Mouse (Mus musculus) intestine, embryonic 14.5 days (tissue): Measurements from ENCODE around the gene Vdac1. TPM values are rescaled to one million over a fixed set of nuclear protein-coding genes. Genes with fewer than 3 reads are reported as not detected.

Source experiments
- ATAC-seq: fragments of 200-750 bp; cut with Nextera tagmentation; replicated peaks from 2 replicates; pipeline ENCODE4 v1.8.0; 2017; ENCODE audit warnings: low read depth, moderate number of reproducible peaks, moderate TSS enrichment, moderate library complexity; ENCODE audit not compliant: low FRiP score, low TSS enrichment
- DNase-seq: peaks from one replicate; pipeline ENCODE4 v3.0.0-alpha.2; 2018; ENCODE audit warnings: low spot score
- H3K27ac ChIP-seq: fragments of 300-500 bp; sonication (generic); 2 replicates; pipeline ENCODE4 v1.5.1; 2014; ENCODE audit warnings: low read depth, mild to moderate bottlenecking, control low read depth
- H3K27me3 ChIP-seq: fragments of 300-500 bp; sonication (generic); replicated peaks from 2 replicates; pipeline ENCODE4 v1.6.1; 2014; ENCODE audit warnings: low read length, control low read depth; ENCODE audit not compliant: control insufficient read depth, insufficient read depth
- H3K36me3 ChIP-seq: fragments of 300-500 bp; sonication (generic); 2 replicates; pipeline ENCODE4 v1.6.1; 2014; ENCODE audit warnings: low read length, control low read depth; ENCODE audit not compliant: control insufficient read depth, insufficient read depth
- H3K4me1 ChIP-seq: fragments of 300-500 bp; sonication (generic); replicated peaks from 2 replicates; pipeline ENCODE4 v1.6.1; 2014; ENCODE audit warnings: low read length, control low read depth, mixed read lengths; ENCODE audit not compliant: control insufficient read depth, insufficient read depth
- H3K4me2 ChIP-seq: fragments of 300-500 bp; sonication (generic); 2 replicates; pipeline ENCODE4 v1.6.1; 2014; ENCODE audit warnings: low read length
- H3K4me3 ChIP-seq: fragments of 300-500 bp; sonication (generic); 2 replicates; pipeline ENCODE4 v1.5.1; 2014; ENCODE audit warnings: low read depth, low read length, control low read depth, mixed read lengths
- H3K9ac ChIP-seq: fragments of 300-500 bp; sonication (generic); 2 replicates; pipeline ENCODE4 v1.6.1; 2014; ENCODE audit warnings: mild to moderate bottlenecking, low read length
- H3K9me3 ChIP-seq: fragments of 300-500 bp; sonication (generic); 2 replicates; pipeline ENCODE4 v1.6.1; 2016; ENCODE audit warnings: low read length, control low read depth; ENCODE audit not compliant: control insufficient read depth
- whole genome bisulfite sequencing: fragments of 180-500 bp; shearing (Covaris S2); extraction: QIAGEN DNeasy Blood & Tissue Kit; methylation state at CpG from one replicate; pipeline ENCODE4 v1.1.7; 2014; 5-methylcytosine and 5-hydroxymethylcytosine counted together
- polyA plus RNA-seq: library from polyadenylated mRNA; unstranded; fragments of >200 nt; fragmentation: Nextera tagmentation; extraction: Ambion mirVana; gene quantifications from 2 replicates; pipeline ENCODE4 v1.2.1, GENCODE M21; 2014

Gene Vdac1
- polyA plus RNA-seq, 1 experiment from 2014 or later, result 235 TPM

DNA sequence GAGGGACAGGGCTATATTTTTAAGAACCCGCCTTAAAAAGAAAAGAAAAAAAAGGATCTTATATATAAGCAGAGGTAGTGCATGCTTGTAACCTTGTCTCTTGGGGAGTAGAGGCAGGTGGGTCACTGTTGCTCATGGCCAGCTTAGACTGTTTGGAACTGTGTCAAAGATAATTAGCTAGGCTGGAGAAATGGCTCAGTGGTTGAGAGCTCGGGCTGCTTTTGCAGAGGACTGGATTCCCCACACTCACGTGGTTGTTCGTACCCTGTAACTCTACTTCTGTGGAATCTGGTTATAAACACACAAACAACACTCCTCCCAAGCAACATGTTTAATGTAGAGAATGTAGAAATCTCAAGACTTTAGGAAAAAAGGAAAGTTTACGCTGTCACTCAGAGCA is 43.5 kb downstream of the Vdac1 start:
- WGBS, result 87% methylated on average over 5 of the region's 5 CpGs
- no peak overlapping the region for H3K27ac ChIP-seq
- H3K4me3 ChIP-seq, result no peak overlapping the region
- H3K9me3 ChIP-seq, result no peaks in the 10 kb centered on the region
- H3K36me3 ChIP-seq, result peaks cover 63% of the 10 kb centered on the region
- ATAC-seq (no peak), DNase-seq (no peak)
- H3K4me1 ChIP-seq, result peaks cover 2% of the 10 kb centered on the region
- H3K27me3 ChIP-seq, result no peaks in the 10 kb centered on the region
- H3K9ac ChIP-seq, result no peak overlapping the region
- no peak overlapping the region for H3K4me2 ChIP-seq

DNA sequence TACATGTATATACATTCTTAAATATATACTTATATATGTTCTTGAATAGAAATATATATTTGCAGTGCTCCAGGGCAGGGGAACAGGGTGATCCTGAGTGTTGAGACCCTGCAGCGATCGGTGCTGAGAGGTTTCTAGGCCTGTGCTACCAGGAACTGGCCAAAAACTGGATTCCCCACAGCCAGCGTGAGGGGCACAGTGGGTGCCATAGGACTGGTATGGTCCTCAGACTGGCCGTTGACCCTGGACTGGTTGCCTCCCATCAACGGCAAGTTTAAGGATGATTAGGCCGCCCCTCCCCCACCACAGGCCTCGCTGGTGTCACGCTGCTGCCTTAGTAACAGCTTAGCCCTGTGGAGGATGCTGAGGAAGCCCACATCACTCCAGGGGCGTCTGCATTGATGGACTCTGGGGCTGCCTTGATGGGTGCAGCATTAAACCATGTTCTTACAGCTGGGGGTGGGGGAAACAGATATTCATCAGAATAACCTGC is 44.6 kb downstream of the Vdac1 start:
- H3K4me3 ChIP-seq, result no peak overlapping the region
- H3K9me3 ChIP-seq, result no peaks in the 10 kb centered on the region
- peaks cover 63% of the 10 kb centered on the region for H3K36me3 ChIP-seq
- ATAC-seq (no peak), DNase-seq (no peak)
- no peaks in the 10 kb centered on the region for H3K27me3 ChIP-seq
- peaks cover 2% of the 10 kb centered on the region for H3K4me1 ChIP-seq
- no peak overlapping the region for H3K27ac ChIP-seq
- no peak overlapping the region for H3K9ac ChIP-seq
- no peak overlapping the region for H3K4me2 ChIP-seq
- WGBS, result 82% methylated on average over 9 of the region's 9 CpGs

DNA sequence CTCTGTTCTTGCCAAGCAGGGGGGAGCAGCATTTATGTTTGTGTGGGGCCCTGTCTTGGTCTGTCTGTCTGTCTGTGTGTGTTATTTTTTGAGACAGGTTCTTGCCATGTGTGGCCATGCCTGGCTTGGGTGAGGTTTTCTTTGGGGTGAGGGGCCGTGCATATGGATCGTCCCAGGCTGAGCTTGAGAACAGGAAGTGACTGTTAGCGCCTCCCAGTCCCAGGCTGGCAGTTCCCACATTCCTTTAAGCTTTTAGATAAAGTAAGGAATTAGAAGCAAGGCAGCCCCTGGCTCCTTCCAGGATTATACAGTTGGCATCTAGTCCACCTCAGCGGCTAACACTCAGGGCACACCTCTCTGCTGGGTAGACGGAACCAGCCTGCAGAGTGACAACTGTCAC is 48.7 kb downstream of the Vdac1 start:
- H3K4me1 ChIP-seq, result no peaks in the 10 kb centered on the region
- ATAC-seq (no peak), DNase-seq (no peak)
- no peaks in the 10 kb centered on the region for H3K27me3 ChIP-seq
- peaks cover 48% of the 10 kb centered on the region for H3K36me3 ChIP-seq
- no peak overlapping the region for H3K9ac ChIP-seq
- no peak overlapping the region for H3K27ac ChIP-seq
- H3K9me3 ChIP-seq, result 0 out of 2 replicates have a peak, but pooled peaks cover 3% of the 10 kb centered on the region
- WGBS, result 57% methylated on average over 5 of the region's 5 CpGs
- H3K4me2 ChIP-seq, result no peak overlapping the region
- no peak overlapping the region for H3K4me3 ChIP-seq

DNA sequence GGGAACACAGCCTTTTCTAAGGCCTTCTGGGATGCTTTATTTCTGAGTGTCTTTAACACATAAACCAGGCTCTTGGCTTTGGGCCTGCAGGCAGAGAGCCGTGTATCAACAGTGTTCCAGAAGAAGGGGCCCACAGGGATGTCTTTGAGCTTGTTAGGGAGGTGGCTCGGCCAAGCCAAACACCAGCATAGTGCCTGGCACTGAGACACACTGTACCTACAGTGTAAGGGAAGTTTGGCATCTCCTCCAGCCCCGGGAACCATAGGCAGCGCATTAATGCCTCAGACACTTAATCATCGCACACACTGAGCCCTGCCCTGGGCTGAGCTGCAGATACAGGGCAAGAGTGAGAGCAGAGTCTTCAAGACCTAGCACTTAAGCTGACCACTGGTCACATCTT is 57.7 kb downstream of the Vdac1 start:
- Histone ChIP-seq H3K9me3 (no peaks in the 10 kb centered on the region), H3K27ac (no peak overlapping the region), H3K4me1 (no peaks in the 10 kb centered on the region; the same call in 1 of the 2 replicates), H3K36me3 (no peaks in the 10 kb centered on the region), H3K9ac (no peak overlapping the region), H3K4me2 (no peak overlapping the region), H3K4me3 (no peak overlapping the region), H3K27me3 (no peaks in the 10 kb centered on the region)
- ATAC-seq, result no peak; the same call in 1 of the 2 replicates
- WGBS, result 67% methylated on average over 5 of the region's 5 CpGs
- no peak for DNase-seq

DNA sequence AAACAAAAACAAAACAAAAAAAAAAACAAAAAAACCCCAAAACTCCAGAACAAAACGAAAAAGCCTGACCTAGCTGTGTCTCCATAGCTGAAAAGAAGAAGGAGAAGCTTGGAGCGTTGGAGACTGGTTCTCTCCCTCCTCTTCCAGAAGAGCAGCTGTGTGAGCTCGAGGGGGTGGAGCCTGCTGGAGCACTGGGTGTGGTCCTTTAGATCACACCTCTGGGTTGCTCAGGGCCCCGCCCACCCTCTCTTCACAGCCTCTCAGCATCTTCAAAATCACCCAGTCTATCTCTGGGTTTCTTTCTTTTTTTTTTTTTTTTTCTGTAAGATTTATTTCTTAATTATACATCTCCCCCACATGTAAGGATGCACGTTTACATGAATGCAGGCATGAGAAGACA is 58.6 kb downstream of the Vdac1 start:
- no peaks in the 10 kb centered on the region for H3K36me3 ChIP-seq
- no peak overlapping the region for H3K4me2 ChIP-seq
- no peak overlapping the region for H3K4me3 ChIP-seq
- H3K9ac ChIP-seq, result no peak overlapping the region
- H3K4me1 ChIP-seq, result no peaks in the 10 kb centered on the region; the same call in 1 of the 2 replicates
- no peaks in the 10 kb centered on the region for H3K9me3 ChIP-seq
- H3K27me3 ChIP-seq, result no peaks in the 10 kb centered on the region
- no peak for DNase-seq
- no peak overlapping the region for H3K27ac ChIP-seq
- no peak for ATAC-seq
- WGBS, result 47% methylated on average over 5 of the region's 5 CpGs

DNA sequence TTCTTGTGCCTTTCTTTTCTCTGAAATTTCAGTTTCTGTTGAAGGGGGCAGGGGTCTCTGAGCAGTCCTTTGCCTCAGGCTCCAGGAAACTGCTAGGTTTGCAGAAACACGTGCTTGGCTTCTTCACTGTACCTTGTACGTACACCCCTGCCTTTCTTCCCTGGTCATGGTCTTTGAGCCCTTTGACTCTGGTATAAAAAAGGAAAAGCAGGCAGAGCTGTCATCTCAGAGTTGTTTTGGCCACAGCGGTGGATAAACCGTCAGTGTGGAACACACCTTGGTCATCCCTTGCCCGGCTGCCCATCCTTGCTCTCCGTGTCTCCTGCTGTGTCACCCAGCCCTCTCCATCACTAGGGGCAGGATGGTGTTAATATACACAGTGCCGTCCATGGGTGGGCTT is 59.2 kb downstream of the Vdac1 start:
- DNase-seq, result no peak
- Histone ChIP-seq H3K4me1 (no peaks in the 10 kb centered on the region; the same call in 1 of the 2 replicates), H3K27ac (no peak overlapping the region), H3K36me3 (no peaks in the 10 kb centered on the region), H3K9ac (no peak overlapping the region), H3K4me3 (no peak overlapping the region), H3K27me3 (no peaks in the 10 kb centered on the region), H3K4me2 (no peak overlapping the region), H3K9me3 (no peaks in the 10 kb centered on the region)
- ATAC-seq, result no peak
- 78% methylated on average over 7 of the region's 7 CpGs for WGBS

DNA sequence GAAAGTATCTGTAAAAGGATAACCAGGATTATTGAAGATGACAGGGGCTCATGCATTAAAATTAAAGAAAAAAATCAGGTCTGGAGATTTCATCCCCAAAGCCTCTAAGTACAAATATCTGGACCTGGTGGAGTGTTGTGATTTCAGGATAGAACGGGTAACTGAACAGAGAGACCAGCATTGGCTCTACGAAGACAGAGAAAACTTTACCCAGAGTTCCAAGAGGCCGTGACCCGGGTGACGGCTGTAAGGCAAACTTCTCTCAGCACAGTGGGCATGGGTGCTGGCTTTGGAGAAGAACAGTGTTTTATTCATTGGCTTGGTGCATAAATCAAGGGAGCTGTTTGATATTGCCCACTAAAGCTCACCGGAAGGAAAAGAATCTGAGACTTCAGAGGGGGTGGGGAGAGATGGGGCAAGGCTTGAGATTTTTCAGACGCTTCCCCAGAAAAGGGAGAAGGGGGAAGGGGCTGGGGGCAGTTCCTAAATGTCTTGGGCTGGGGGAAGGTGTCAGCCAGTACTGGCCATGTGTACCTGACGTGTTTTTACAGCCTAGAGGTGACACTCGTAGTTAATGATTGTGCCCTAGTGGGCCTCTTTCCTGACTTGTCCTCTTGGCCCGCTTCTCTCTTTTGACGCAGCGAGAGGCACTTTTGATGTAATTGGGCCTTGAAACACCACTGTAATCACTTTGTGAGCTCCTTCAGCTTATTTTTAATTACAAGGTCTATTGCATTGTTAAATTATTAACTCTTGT is 59.8 kb downstream of the Vdac1 start:
- Histone ChIP-seq H3K9me3 (no peaks in the 10 kb centered on the region), H3K36me3 (no peaks in the 10 kb centered on the region), H3K27ac (no peak overlapping the region), H3K27me3 (no peaks in the 10 kb centered on the region), H3K4me3 (no peak overlapping the region), H3K9ac (no peak overlapping the region), H3K4me2 (no peak overlapping the region), H3K4me1 (no peaks in the 10 kb centered on the region; the same call in 1 of the 2 replicates)
- ATAC-seq (no peak), DNase-seq (no peak)
- 60% methylated on average over 12 of the region's 12 CpGs for WGBS

DNA sequence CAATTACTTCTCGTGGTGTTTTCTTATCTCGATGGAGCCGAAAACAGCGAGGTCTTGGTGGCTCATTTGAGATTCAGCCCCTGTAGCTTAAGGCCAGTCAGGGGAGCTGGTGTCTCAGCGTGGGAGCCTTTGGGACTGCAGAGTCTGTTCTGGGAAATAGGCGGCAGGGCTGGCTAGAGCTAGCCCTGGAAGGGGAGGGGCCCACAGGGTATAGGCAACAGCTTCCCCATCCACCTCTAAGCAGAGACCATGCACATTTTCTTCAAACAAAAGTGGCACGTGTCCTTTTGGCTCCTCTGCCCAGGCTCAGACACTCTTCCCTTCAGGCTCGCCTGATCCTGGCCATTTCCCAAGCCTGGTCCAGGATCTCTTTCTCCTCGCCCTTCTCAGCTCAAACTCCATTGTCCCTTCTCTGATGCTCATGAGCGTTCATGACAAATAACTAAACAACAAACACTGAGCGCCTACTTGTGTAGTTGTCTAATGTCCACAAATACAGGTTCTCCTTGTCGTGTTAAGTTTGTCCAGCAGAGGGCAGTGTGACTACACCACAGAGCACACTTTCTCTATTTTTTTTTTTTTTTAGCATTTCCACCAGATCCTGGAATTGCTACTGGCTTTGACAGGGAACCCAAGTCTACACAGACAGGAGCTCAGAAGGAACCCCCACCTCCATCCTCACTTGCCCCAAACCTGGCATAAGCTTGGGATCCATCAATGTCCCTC is 60.6 kb downstream of the Vdac1 start:
- H3K4me3 ChIP-seq, result no peak overlapping the region
- WGBS, result 28% methylated on average over 12 of the region's 12 CpGs
- no peaks in the 10 kb centered on the region for H3K36me3 ChIP-seq
- H3K27me3 ChIP-seq, result no peaks in the 10 kb centered on the region
- H3K27ac ChIP-seq, result no peak overlapping the region
- peak; percentile 91 for DNase-seq
- no peaks in the 10 kb centered on the region for H3K9me3 ChIP-seq
- no peak for ATAC-seq
- H3K4me1 ChIP-seq, result no peaks in the 10 kb centered on the region; the same call in 1 of the 2 replicates
- no peak overlapping the region for H3K9ac ChIP-seq
- no peak overlapping the region for H3K4me2 ChIP-seq
